Mouse (Mus musculus): ENCODE results near the gene Pde6d.
"Not testable (repeated sequence)": the region's sequence is repeated elsewhere in the genome, so short reads cannot be mapped to it uniquely, and the experiment has no call there.

The Pde6d gene

DNA sequence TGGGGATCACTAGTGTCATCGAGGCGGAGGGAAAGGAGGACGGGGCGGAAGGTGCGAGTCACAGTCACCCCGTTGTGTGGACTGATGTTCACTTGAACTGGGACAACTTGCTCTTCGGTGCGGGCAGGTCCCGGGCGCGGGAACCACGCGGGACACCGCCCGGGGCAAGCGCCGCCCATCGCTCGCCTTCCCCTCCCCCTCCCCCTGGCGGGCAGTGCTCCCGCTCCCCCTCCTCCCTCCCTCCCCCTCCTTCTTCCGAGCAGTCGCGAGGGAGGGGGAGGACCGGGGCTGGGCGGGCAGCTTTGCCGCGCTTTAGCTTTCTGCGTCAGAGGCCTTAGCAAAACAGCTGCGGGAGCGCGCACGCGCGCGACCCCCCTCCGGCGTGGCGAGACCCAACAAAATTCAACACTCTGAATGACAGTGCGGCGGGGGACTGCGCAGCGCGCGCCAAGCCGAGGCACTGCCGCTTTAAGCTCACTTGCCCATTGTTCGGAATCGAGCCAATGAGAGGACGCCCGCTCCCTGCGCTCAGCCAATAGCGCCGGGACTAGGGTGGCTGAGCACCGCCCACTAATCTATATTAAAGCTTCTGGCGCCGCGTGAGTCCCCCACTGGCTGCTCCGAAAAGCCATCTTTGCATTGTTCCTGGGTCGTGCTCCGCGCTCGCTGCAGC is 56.2 kb downstream of the Pde6d start, which contains the start of gene Ptma:
Gene Ptma, plus strand, starts transcription at position 611 of the 673 bp plus-strand sequence.
- in situ Hi-C loops (cut with MseI, MboI): no loop called here

DNA sequence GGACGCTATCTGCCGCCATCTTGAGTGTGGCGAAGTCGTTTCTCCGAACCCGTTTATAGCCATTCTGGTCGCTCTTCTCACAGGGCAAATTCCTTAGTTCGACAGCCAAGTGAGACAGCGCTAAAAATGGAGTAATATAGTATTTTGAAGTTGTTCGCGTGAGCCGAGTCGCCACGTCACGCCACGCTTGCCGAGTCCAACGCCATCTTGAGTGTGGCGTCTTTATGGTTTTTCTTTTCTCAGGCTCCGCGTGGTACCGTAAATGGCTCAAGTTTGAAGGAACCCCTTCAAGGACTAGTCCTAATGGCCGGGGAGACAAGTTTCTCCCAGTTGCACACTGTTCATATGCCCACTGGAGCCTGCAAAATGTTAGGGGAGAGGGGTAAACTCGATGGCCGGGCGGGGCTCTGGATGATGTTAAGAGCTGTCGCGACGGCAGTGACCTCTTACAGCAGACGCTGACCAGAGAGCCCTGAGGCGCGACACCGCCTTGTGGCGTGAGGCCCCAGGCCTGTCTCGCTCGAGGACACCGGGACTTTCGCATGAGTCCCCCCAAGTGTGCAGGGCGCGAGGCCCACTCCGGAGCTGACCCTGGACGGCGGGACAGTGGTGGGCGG is 56.8 kb downstream of the Pde6d start:
- in situ Hi-C loops (cut with MseI, MboI): no loop called here

DNA sequence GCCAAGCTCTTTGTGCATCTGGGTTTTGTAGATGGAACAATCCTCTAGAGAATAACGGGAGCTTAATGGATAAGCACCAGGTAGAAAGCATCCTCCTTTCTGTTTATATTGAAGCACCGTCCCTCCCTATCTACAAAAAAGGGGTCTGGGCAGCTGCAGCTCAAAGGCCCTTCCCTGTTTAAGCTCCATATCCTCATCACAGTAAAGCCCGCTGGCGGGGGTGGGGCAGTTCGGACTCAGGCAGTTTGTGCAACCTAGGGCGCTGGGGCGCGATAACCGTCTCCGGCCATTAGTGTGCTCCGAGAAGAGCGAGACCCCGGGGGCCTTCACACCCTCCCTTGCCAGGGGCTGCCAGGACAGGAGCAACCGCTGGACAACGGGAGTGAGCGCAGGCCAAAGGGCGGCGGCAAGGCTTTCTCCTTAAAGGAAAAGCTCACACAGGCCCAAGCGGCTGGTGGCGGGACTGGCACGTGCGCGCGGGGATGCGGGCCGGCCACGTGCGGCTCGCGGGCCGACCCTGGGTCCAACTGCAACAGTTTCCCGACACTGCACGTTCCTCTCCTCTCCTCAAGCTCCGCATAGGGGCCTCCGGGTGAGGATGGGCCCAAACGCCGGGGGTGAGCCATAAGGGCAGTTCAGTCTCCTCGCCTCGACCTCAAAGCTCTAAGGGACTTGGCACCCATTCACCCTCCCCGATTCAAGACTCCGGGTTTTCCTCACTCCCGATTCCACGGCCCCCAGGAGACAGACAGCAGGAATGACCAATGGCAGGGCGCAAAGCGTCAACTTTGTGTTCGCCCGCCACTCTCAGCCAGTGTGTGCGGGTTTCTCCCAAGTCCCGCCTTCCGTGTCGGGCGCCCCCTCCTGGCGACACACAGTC is 57.6 kb downstream of the Pde6d start:
- in situ Hi-C loops (cut with MseI, MboI): no loop called here

DNA sequence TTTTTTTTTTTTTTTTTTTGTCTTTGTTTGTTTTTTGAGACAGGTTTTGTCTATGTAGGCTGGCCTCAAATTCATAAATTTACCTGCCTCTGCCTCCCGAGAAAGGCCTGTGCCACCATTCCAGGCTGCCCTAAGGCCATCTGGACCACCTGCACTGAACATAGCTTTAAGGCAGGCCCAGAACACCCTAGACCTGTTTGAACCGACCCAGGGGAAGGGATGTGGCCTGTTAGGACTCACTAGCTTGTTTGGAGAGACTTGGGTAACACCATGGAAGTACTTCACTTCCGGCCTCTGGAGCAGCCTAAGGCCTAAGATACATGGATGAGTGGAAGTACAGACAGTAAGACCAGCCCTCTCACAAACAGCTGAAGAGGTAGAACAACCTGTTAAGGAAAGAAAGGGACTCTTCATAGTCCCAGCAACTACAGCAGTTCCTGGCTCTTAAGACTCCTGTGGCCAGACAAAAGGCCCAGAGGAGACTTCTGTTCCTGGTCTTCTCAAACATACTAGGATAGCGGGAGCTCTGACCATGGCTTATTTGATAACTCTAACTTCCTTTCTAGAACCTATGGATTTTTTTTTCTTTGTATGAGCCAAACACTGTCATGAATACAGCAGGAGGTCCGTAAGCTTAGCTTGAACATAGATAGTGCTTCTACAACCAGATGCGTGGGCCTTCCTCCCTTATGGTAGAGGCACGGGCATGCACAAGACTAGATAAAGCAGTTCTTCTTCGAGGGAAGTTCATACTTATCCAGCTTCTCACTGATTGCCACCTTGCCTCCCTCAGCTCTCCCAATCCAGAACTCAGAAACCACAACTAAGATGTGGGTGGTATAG is 58.4 kb downstream of the Pde6d start:
- in situ Hi-C loops (cut with MseI, MboI): no loop called here

- in situ Hi-C loops (cut with MseI, MboI): no loop called here
These were observed 60.0 kb downstream of the Pde6d start for GRCm38 (mm10) chr1:86522286-86522871.

- in situ Hi-C loops (cut with MseI, MboI): no loop called here
These were observed 62.1 kb downstream of the Pde6d start for GRCm38 (mm10) chr1:86520361-86520760.

DNA sequence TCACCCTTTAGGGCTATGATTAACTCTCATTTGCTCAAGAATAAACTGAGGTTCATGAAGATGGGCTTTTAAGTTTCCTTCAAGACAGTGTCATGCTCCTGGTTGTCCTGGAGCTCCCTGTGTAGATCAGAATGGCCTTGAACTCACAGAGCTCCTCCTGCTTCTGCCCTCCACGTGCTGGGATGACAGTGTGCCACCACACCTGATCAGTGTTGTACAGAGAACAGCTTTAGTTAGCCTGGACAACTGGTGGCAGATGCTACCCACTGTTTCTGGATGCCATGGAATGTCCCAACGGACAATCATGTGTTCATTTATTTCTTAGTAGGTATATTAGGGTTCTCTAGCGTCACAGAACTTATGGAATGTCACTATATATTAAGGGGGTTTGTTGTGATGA is 65.4 kb downstream of the Pde6d start:
- in situ Hi-C loops (cut with MseI, MboI): no loop called here

DNA sequence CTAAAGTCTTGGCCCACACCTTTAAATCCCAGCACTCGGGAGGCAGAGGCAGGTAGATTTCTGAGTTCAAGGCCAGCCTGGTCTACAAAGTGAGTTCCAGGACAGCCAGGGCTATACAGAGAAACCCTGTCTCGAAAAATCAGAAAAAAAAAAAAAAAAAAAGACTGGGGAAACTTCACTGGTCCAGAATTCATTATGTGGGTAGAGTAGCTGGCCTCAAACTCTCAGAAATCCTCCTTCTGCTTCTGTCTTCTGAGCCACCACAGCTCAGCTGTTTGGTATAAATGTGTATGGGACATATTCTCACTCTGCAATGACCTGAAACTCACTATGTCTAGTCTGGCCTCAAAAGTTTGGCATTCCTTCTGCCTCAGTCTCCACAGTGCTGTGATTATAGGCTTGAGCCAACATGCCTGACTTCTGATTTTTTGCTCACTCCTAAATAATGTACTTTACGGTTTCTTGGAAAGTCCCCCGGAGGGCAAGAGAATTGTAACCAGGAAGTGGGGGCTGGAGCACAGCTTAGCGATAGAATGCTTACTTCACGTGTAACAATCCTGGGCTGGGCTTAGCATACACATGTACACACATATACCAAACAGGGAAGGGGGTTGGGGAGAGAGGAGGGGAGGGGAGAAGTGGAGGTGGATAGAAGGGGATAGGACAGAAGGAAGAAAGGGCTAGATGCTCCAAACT is 66.6 kb downstream of the Pde6d start:
- in situ Hi-C loops (cut with MseI, MboI): no loop called here

DNA sequence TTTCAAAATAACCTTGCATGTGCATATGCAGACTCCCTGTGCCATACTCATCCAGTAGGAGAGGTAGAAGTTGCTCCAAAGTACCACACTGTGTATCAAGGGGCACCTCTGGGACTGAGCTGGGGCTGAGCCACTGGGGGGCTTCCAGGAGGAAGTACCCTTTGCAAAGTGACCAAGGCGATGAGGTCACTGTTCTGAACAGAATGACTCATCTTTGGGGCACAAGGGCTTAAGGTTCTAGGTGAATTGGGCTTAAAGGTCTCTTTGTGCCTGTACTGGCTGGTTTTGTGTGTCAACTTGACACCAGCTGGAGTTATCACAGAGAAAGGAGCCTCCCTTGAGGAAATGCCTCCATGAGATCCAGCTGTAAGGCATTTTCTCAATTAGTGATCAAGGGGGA is 69.4 kb downstream of the Pde6d start:
- in situ Hi-C loops (cut with MseI, MboI): not testable (repeated sequence)

GRCm38 (mm10) chr1:86512154-86512720 is 70.2 kb downstream of the Pde6d start:
- in situ Hi-C loops (cut with MseI, MboI): no loop called here

DNA sequence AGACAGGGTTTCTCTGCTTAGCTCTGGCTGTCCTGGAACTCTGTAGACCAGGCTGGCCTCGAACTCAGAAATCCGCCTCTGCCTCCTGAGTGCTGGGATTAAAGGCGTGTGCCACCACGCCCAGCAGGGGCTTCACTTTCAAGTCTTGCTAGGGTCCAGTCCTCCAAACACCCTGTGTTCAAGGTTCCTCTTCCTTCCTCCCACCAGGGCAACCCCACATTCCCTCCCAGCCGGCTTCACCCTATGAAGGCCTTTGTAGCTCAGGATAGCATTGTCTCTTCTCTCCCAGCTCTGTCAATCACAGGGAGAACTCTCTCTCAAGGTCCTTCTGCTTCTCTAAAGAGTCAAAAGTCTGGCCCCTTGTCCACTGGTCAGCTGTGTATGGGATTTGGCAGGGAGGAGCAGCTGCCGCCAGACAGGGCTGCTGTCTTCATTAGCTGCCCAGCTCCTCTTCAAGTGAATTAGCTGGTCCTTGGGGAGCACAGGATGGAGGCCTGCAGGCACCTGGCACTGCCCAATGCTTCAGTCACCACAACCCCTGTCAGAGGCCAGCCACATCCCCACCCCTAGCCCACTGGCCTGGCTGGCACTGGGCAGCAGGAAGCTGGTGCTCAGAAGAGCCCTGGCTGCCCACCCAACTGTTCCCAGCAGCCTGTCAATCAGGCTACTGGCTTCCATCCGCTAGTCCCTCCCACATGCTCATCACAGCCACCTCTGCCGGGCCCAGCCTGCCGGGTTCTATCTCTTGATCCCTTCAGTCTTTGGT is 71.6 kb downstream of the Pde6d start:
- in situ Hi-C loops (cut with MseI, MboI): no loop called here

DNA sequence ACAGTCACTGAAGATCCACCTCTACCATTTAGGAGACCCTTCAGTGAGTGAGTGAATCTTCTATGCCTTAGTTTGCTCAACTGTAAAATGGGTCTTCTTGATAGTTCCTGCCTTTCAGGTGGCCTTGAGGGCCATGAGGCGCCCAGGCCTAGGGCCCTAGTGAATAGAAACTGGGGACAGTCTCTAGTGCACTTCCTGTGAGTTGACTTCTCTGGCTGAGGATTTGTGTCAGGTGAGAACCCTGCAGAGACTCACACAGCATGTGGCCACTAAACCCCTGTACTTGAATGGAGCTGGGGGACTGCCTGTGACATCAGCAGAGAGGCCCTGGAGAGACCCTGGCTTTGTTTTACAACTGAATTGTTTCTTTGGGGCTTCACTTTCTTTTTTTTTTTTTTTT is 72.2 kb downstream of the Pde6d start:
- in situ Hi-C loops (cut with MseI, MboI): no loop called here

- in situ Hi-C loops (cut with MseI, MboI): no loop called here
These were observed 73.0 kb downstream of the Pde6d start for GRCm38 (mm10) chr1:86509410-86509809.

- in situ Hi-C loops (cut with MseI, MboI): no loop called here
These were observed 74.6 kb downstream of the Pde6d start for GRCm38 (mm10) chr1:86507866-86508265.

GRCm38 (mm10) chr1:86506420-86506819 is 76.0 kb downstream of the Pde6d start:
- in situ Hi-C loops (cut with MseI, MboI): no loop called here

DNA sequence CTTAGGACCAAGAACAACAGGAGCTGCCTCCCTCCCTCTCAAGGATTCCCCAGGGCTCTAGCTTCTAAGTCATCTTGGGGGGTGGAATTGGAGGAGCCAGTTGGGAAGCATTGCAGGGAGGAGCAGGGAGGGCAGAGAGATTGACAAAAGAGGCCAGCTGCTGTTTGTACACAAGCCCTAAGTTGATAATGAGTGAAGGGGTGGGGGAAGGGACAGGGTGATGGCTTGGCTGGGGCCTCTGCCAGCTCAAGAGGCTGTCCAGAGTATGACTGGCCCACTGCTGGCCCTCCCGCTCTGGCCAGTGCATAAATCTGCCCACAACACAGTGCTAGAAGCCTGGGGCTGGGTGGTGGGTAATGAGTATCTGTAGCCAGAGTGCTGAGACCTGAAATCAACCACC is 77.0 kb downstream of the Pde6d start:
- in situ Hi-C loops (cut with MseI, MboI): no loop called here

- in situ Hi-C loops (cut with MseI, MboI): no loop called here
These were observed 77.6 kb downstream of the Pde6d start for GRCm38 (mm10) chr1:86504697-86505421.

GRCm38 (mm10) chr1:86503906-86504696 is 78.3 kb downstream of the Pde6d start:
- in situ Hi-C loops (cut with MseI, MboI): no loop called here

All from mouse trophoblast stem cell (cell line).